Mouse (Mus musculus): ENCODE results near the gene Robo3.

Gene Robo3

DNA sequence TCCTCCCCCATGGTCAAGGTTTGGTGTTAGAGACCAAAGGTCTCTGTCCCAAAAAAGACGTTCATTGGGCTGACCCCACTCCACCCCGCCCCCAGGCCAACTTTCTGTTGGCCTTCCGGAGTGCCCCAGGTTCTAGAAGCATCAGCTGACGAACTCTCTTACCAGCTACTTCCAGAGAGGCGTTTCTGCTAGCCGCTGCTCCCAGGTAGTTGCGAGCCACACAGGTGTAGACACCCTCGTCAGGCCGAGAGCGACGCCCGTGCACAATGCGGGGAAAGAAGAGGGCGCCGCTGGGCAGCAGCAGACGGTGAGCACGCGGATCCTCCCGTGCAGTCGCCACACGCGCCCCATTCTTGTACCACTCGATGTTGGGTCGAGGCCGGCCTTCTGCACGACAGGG lies 3.7 kb downstream of the Robo3 start:
- no peak for DNase-seq (ENCODE audit: low spot score)

DNA sequence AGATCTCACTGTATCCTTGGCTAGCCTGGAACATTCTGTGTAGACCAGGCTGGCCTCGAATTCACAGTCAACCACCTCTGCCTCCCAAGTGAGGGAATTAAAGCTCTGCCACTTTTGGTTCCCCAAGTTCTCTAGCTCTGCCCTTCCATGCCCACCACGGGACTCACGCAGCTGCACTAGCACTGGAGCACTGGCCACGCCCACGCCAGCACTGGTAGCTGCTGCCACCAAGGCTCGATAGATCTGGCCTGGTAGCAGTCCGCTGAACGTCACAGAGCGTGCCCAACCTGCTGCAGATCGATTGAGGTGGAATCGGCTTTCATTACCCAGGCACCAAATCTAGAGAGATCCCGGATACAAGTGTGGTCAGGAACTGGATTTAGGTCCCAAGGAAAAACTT lies 11.8 kb downstream of the Robo3 start:
- DNase-seq (ENCODE audit: low spot score), result peak; percentile 48

DNA sequence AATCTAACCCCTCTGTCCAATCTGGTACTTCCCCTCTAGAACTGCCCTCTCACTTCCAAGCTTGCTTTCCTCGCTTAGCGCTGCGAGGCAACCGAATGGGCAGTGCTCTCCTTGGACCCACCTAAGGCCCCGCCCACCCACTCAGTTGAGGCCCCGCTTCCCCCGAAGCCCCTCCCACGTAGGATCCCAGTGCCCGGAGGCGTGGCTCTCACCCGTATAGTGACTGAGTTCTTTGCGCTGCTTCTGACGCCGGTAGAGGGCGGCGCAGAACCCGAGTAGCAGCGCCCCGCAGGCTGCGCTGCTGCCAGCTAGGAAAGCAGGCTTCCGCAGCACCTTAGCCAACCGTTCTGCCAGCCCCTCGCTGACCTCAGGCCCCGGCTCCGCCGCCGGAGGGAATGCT lies 12.4 kb downstream of the Robo3 start:
- DNase-seq (ENCODE audit: low spot score), result peak; percentile 86

DNA sequence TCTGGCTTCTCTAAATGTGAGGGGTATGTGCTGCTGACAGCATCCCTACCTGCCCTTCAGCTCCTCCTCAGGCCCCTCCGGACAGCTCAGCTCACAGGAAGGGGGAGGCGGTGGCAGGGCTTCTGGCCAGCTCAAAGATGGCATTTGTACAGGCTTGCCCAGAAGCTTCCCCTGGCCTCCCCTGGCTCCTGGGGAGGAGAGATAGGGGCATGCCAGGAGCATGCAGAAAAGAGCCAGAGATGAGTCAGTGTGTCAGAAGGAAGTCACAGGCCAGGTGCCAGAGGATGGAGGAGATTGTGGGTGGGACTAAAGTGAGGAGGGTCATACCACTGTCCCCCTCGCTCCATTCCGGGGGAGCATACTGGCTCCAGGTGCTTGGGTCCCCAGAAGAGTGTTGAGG lies 14.3 kb downstream of the Robo3 start:
- no peak for DNase-seq (ENCODE audit: low spot score)

DNA sequence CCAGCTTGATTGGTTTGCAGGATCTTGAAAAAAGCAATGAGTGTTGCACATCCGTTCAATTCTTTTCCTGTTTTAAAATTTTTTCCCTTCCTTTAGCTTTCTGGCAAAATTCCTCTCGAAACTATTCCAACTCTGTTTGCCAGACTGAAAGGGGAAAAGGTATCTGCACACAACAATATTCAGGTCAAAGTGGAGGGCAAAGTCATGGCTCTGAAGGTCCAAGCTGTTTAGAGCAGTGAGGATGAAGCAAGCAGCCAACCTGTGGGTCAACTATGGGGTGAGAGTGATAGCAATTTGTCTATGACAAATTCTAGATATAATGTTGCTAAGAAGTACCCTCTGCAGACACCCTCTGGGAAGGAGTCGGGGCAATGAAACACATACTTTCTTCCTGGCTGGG lies 18.4 kb downstream of the Robo3 start:
- no peak for DNase-seq (ENCODE audit: low spot score)

DNA sequence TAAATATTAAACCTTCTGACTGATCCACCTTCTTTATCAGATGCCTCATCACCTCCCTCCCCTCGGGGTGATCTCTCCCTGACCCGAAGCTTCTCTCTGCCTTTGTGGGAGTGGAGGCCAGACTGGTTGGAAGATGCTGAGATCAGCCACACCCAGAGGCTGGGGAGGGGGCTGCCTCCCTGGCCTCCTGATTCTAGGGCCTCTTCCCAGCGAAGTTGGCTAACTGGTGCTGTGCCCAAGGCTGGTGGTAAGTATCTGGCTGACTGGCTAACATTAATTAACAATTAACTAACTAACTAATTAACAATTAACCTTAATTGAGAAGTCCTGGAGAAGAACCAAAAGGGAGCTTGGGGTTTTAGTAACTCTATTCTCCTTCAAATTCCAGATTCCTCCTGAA lies 20.1 kb downstream of the Robo3 start:
- no peak for DNase-seq (ENCODE audit: low spot score)

DNA sequence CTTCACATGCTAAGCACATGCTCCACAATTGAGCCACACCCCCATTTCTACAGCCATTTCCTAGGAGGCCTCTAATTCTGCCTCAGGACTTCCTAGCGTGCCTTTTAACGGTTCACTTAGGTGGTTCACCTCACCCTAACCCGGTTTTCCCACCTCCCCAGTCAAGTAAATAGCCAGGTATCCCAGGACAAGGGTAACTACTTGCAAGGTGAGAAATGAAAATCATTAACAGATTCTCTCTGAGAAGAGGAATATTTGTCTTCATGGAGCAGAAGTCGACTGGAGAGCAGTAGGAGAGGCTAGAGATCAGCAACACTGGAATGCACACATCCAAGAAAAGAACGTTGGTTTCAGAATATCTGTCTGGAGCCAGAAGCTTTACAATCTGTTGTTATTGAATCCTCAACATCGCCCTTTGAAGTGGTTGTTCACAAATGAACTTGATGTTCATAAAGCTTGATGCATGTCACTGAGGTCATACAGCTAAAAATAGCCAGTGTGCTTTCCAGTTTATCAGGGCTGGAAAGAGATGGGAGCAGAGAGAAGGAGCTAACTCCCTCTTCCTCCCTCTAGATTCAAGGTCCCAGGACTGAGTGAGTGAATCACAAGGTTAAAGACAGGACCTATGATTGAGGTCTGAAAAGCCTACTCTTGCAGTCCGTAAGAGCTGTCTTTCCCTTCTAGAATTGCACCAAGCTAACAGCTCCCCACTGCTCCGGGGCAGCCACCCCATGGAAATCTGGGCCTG lies 23.2 kb downstream of the Robo3 start:
- DNase-seq (ENCODE audit: low spot score), result no peak

DNA sequence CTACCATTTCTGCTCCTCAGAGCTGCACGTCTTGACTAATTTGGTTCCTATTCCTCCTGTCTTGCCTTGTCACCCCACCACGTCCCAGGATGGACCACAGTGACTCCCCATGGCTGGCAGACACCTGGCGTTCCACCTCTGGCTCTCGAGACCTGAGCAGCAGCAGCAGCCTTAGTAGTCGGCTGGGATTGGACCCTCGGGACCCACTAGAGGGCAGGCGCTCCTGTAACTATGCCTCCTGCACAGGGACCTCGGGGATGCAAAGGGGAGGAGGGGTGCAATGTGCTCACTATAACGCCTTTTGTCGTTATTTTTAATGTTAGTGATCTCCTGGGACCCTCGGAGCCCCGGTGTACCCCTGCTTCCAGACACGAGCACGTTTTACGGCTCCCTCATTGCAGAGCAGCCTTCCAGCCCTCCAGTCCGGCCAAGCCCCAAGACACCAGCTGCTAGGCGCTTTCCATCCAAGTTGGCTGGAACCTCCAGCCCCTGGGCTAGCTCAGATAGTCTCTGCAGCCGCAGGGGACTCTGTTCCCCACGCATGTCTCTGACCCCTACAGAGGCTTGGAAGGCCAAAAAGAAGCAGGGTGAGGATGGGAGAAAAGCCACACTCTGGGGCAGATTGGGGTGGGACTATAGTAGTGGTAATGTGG lies 25.1 kb downstream of the Robo3 start:
- peak; percentile 27 for DNase-seq (ENCODE audit: low spot score)

DNA sequence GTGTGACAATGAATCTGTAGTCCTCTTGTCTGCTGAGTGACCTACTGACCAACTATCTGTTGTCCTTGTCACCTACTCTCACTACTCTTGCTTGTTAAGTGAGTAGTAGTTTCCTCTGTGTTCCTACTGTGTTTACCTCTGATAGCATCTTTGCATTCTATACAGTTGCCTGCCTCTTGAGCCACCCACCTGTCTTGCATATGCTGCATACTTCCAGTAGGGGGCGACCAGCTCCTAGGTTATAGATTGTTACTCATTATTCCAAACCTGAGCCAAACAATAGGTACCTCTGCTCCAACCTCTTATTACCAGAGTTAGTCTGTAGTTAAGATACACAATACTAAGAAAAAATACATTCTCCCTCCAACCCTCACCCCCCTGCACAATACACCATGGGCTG lies 26.7 kb downstream of the Robo3 start:
- no peak for DNase-seq (ENCODE audit: low spot score)

DNA sequence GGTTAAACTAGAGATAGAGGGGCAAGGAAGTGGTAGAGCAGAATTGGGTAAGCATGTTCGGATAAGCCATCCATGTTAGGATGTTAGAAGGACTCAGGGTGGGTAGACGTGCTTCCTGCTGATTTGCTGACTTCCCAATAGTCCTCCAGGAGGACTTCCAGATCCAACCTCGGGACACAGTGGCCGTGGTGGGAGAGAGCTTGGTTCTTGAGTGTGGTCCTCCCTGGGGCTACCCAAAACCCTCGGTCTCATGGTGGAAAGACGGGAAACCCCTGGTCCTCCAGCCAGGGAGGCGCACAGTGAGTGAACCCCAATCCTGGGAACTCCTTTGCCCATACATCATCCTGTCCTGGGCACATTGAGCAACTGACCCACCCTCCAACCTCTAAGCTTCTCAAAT lies 30.0 kb downstream of the Robo3 start:
- DNase-seq (ENCODE audit: low spot score), result no peak

DNA sequence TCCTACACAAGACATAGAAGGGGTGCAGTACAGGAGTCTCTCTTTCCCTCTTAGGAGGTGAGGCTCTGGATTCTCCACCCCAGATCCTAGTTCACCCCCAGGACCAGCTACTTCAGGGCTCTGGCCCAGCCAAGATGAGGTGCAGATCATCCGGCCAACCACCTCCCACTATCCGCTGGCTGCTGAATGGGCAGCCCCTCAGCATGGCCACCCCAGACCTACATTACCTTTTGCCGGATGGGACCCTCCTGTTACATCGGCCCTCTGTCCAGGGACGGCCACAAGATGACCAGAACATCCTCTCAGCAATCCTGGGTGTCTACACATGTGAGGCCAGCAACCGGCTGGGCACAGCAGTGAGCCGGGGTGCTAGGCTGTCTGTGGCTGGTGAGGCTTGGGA lies 30.5 kb downstream of the Robo3 start:
- DNase-seq (ENCODE audit: low spot score), result no peak

DNA sequence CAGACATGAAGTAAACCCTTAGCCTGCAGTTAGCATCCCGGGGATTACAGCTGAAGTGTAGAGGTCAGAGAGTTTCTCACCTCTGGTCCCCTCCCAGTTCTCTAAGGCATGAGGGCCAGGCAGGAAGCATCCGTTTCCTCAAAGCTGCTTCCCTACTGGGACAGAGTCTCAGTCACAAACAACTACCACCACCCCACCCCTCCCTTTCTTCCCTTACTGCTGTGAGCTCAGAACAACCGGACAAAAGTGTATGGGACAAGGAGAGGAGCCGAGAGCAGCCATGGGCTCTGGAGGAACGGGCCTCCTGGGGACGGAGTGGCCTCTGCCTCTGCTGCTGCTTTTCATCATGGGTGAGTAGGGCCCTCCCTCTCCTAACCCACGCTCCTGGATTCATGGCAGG lies 31.2 kb downstream of the Robo3 start, which contains the start of gene Robo4:
TSS of gene Robo4 (plus strand) at position 96 of the 400 bp plus-strand sequence.
- DNase-seq (ENCODE audit: low spot score), result no peak

DNA sequence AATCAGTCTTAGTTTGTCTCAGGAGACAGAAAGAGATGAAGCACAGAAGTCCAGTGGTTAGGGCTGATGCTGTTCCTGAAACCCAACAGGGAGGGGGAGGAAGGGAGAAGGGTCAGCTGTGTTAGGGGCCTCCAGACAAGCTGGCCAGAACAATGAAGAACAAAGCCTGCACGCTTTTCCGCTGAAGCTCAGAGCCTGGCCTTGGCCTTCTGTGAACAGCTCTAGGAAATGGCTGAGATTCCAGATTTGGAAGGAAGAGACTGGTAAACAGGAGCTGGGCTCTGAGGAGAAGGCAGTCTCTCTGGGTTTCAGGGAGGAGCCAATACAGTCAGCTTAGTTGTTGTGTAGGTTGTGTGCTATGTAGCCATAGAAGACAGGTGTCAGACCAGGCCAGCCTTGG lies 32.5 kb downstream of the Robo3 start:
- no peak for DNase-seq (ENCODE audit: low spot score)

DNA sequence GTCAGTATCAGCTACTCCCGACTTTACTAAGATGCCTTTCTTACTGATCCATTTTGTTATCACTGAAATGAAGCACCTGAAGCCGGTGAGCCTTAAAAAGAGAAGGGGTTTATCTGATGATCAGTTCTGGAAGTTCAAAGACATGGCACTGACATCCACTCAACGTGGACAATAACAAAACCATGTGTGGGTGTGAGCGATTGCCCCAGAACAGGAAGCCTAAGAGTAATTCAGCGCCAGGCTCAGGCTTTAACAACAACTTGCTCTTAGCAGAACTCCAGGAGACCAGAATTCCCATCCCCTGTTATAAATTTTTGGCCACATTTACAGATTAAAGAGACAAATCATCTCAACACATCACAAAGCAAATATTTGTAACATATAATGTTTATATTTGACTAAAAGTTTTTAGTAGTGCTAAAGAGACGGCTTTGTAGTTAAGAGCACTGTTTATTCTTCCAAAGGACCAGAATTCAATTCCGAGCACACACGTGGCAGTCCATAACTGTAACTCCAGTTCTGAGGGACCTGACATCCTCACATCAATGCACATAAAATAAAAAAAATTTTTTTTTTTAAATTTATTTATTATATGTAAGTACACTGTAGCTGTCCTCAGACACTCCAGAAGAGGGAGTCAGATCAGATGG lies 39.4 kb downstream of the Robo3 start:
- no peak for DNase-seq (ENCODE audit: low spot score)

DNA sequence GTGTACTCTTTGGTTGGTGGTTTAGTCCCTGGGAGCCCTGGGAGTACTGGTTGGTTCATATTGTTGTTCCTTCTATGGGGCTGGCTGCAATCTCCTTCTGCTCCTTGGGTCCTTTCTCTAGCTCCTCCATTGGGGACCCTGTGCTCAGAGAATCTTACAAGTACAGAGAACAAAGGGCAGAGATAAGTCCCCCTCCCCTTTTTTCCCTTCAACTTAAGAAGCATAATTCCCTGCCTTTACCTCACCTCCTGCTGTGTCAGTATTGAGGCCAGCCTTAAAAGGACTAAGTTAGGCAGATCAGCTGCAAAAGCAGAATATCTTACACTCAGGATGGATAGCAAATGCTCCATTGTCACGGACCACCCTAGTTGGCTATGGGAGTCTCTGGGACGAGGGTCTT lies 41.0 kb downstream of the Robo3 start:
- DNase-seq (ENCODE audit: low spot score), result no peak

DNA sequence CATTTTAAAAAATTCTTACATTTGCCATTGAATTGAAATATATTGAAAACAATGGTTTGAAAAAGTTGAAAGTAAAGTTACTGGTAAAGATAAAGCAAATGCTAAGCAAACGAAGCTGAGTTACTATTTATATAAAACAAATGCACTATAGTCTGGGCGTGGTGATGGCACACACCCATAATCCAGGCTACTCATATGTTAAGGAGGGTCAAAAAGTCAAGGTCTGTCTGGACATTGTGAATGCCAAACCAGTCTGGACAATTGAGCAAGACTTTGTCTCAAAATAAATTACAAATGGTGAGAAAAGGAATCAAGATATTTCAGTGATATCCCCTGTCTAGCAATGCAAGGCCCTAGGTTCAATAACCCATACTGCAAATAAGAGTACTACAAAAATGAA lies 42.2 kb downstream of the Robo3 start:
- no peak for DNase-seq (ENCODE audit: low spot score)

DNA sequence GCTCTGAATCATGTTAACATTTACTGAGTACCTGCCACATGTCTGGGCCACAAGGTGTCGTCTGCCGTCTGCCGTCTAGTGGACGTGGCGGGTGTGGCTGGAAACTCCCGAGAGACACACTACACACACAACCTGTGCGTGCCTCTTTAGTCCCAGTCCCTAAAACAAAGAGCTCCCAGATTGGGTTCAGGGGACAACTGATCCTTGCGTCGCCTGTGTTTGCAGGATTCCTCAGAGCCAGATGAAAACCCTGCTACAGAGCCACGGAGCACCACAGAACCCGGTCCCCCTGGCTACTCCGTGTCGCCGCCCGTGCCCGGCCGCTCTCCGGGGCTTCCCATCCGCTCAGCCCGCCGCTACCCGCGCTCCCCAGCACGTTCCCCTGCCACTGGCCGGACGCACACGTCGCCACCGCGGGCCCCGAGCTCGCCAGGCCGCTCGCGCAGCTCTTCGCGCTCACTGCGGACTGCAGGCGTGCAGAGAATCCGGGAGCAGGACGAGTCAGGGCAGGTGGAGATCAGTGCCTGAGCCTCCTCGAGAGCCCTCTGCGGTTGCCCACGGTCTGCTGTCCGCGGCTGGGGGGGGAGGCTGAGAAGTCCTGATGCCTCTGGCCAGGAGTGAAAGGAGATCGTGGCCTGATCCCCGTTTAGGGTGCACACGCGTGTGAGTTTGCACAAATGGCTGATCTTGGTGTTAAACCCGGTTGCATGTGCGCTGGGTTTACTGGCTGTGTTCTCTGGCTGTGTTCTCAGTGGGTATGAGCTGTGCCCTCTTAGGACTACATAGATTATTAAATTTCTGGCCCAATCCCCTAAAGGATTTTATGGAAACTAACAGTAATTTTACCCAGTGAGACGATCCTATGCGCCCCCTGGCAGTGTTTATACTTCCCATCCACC lies 48.5 kb downstream of the Robo3 start:
- DNase-seq (ENCODE audit: low spot score), result peak; percentile 68

DNA sequence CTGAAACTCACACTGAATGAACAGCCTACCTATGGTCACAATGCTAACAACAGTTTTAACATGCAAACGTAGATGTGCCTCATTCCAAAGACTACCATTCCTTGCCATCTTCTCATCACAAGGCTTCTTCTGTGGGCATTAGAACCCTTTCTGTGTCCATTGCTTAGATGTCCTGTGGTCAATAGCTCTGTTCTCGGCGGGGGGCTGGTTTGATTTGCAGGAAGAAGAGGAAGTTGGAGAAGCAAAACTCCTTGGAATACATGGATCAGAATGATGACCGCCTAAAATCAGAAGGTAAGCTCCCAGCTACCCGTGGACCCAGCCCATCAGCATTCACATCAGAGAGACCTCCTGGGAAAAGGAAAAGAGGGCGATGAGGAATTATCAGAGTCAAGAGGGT lies 49.9 kb downstream of the Robo3 start:
- DNase-seq (ENCODE audit: low spot score), result no peak

DNA sequence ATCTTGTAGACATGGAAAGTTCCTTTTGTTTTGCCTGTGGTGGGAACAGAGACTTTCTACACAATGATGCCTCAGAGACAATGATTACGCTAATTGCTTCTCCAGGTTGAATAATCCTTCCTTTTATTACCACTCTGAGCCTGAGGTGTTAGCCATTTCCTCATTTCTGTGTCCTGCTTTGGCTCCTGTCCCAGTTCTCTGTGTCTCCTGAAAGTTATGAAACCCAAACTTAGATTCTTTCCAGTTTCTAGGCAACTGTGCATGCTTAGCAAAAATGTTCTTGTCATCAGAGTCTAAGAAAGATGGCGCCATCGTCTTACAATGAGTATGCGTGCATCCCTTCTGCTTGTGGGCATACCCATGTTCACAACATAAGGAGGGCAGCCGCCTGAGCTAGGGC lies 57.3 kb downstream of the Robo3 start:
- no peak for DNase-seq (ENCODE audit: low spot score)

DNA sequence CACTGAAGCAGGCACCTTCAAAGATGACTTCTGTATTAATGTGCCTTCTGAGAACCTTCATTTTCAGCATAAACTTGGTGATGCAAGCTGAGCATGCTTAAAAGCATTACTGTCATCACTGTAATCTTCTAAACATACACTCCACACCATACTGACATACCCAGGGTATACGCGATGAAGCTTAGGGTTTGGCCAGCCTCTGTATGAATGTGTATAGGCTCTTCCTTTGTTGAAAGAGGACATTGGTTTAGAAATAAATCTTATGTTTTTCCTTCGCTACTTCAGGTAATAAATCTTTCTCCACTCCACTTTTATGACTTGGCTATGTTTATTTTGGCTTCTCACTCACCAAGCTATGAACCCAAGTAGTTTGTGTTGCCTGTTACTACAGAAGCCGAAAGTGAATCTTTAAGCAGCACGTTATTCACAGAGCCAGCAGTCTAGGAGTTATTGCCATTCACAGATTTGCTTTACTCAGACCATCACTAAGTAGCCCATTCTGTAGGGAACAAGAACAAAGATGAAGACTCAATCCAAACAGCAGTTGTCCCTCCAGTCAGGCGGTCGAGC lies 61.7 kb downstream of the Robo3 start:
- no peak for DNase-seq (ENCODE audit: low spot score)

DNA sequence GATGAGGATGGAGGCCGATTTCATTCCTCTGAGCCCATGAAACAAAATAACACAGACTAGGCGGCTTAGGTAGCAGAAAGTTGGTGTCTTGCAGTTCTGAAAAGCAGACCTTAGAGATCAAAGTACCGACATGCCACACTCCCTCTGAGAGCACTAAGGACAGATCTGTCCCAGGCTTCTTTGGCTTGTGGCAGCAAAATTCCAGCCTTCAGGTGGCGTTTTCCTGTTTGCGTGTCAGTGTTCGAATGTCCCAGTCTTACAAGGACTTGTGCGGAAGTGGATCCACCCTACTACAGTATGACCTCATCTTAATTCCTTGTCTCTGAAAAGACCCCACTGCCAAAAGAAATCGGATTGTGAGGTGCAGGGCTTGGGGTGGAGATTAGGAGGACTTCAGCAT lies 64.2 kb downstream of the Robo3 start:
- no peak for DNase-seq (ENCODE audit: low spot score)
